Mouse (Mus musculus) adrenal gland (tissue): ENCODE data around the gene Zc3h12a.

Experiments used
- intact Hi-C: fragments of 180-260 bp; cut with DNase I; formaldehyde crosslinking; loops from one replicate; pipeline ENCODE4 v1.15.1; 2025

The Zc3h12a gene

DNA sequence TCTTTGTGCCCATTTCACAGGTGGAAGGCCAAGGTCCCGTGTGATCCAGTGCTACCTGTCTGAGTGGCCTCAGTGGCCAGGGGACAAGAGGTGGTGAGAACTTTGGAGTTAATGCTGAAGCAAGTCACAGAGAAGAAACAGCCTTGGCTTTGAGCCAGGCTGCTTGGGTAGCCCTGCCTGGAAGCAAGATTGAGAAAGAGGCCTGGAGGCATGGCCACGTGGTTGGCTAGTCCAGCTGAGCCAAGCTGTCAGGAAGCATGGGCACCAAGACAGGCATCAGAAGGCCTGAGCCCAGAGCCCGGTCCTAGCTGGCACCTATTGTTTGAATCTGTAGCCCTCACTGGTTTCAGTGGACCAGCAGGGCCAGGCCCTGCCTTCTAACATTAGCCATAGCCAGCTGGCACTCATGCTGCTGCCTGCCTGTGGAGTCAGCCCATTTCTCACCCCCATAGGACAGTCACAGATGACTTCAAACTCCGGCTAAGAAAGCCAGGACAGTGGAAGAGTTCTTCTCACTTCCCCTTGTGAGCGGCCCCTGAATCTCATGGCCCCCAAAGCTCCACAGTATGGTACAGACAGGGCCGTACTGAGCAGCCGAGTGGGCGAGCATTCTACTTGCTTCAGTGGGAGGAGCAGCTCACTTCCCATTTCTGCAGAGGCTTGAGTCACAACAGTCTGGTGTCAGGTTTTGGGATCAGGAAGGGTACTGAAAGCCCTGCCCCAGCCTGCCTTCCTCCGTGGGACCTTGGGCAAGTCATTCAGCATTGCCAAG is 11.4 kb downstream of the Zc3h12a start:
- intact Hi-C loops = no loop called here

DNA sequence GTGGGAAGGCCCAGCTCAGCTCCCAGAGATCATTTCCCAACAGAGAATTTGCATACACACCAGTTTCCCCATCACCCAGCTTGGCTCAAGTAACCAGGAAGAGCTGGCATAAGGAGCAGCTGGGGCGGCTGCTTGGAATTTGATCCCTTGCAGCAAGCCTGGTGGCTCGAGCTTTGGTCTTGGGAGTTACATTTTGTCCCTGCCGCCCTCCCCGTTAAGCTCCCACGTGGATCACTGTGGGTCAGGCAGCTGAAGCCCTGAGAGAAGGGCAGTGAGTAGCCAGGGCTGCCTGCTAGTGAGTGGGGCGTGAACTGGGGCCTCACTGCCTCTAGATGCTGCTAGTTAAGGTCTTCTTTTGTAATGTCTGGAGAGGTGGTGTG is 11.9 kb downstream of the Zc3h12a start:
- intact Hi-C loops = no loop called here

GRCm38 (mm10) chr4:125115081-125115480 is 12.6 kb downstream of the Zc3h12a start:
- intact Hi-C loops = no loop called here

DNA sequence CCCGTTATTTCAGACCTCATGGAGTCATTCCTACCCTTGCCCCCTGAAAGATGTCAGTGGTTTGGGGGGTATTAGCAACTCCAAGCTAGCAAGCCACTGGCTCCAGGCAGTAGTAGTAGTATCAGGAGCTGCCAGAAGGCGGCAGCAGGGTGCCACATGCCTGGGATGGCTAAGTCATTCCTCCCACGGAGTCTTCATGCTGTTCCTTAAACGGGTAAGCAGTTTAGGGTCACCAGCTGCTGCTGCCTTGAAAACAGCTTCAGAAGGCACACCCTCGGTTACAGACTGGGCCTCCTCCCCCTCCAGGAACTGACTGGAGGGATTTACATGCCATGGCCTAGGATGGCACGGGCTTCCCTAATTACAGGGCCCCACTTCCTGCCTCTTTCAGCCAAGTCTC is 13.0 kb downstream of the Zc3h12a start:
- intact Hi-C loops = no loop called here

GRCm38 (mm10) chr4:125105354-125105753 is 22.3 kb downstream of the Zc3h12a start:
- intact Hi-C loops = no loop called here

GRCm38 (mm10) chr4:125101334-125101733 is 26.3 kb downstream of the Zc3h12a start:
- intact Hi-C loops = loop anchor here (5.0 kb wide), 1 partner anchor 159 kb away; no protein-coding TSS in a partner anchor

- intact Hi-C loops = loop anchor here (5.0 kb wide), 1 partner anchor 42 kb away; no protein-coding TSS in a partner anchor
These were observed 28.2 kb downstream of the Zc3h12a start for GRCm38 (mm10) chr4:125099458-125099857.

- intact Hi-C loops = loop anchor here (5.0 kb wide), 1 partner anchor 40 kb away; no protein-coding TSS in a partner anchor
These were observed 30.2 kb downstream of the Zc3h12a start for GRCm38 (mm10) chr4:125097412-125097811.

DNA sequence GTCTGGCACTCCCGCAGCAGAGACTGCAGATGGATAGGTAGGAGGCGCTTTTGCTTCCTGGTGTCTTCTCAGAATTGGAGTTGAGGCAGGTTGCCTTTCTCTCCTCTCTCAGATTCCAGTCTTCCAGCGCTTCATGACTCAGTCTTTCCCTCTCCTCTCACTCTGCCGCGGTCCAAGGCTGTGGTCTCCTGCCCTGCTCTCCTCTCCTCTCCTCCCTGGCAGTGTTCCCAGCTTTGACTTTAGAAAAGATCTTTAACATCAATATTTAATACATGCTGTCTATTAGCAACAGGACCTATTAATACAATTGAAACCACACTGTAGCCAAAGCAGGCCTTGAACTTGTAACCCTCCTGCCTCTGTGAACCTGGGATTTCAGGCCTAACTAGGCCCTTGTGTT is 31.6 kb downstream of the Zc3h12a start:
- intact Hi-C loops = loop anchor here (5.0 kb wide), 1 partner anchor 39 kb away; no protein-coding TSS in a partner anchor

- intact Hi-C loops = no loop called here
These were observed 34.6 kb downstream of the Zc3h12a start for GRCm38 (mm10) chr4:125093031-125093430.

GRCm38 (mm10) chr4:125085346-125085841 is 42.2 kb downstream of the Zc3h12a start:
- intact Hi-C loops = no loop called here

- intact Hi-C loops = no loop called here
These were observed 43.0 kb downstream of the Zc3h12a start, which contains the start of gene Meaf6 for GRCm38 (mm10) chr4:125084403-125085345. Gene Meaf6 (plus strand): TSS chr4:125085134.

GRCm38 (mm10) chr4:125078698-125079097 is 48.9 kb downstream of the Zc3h12a start:
- intact Hi-C loops = no loop called here

- intact Hi-C loops = no loop called here
These were observed 49.9 kb downstream of the Zc3h12a start for GRCm38 (mm10) chr4:125077700-125078099.
